Mouse (Mus musculus) intestine, postnatal 0 days (tissue): ENCODE results near the gene Jmjd1c. TPM values are rescaled to one million over a fixed set of nuclear protein-coding genes. Genes with fewer than 3 reads are reported as not detected.
A peak's percentile ranks its signal among the peaks of the same experiment; 100 is the strongest.

Experiments
- ATAC-seq: fragments of 200-750 bp; cut with Nextera tagmentation; 2 replicates; pipeline ENCODE4 v1.8.0; 2017; ENCODE audit warnings: mild to moderate bottlenecking, moderate TSS enrichment, moderate library complexity
- H3K27ac ChIP-seq: fragments of 300-500 bp; sonication (generic); 2 replicates; pipeline ENCODE4 v1.5.1; 2014; ENCODE audit warnings: mild to moderate bottlenecking, low read depth, low read length, moderate library complexity
- H3K27me3 ChIP-seq: fragments of 300-500 bp; sonication (generic); replicated peaks from 2 replicates; pipeline ENCODE4 v1.6.1; 2014; ENCODE audit warnings: low read length, mixed read lengths; ENCODE audit not compliant: control insufficient read depth, insufficient read depth
- H3K36me3 ChIP-seq: fragments of 300-500 bp; sonication (generic); 2 replicates; pipeline ENCODE4 v1.6.1; 2014; ENCODE audit warnings: mild to moderate bottlenecking, moderate library complexity; ENCODE audit not compliant: control insufficient read depth, insufficient read depth
- H3K4me1 ChIP-seq: fragments of 300-500 bp; sonication (generic); replicated peaks from 2 replicates; pipeline ENCODE4 v1.6.1; 2014; ENCODE audit warnings: antibody characterized with exemption, low read length, mixed read lengths; ENCODE audit not compliant: control insufficient read depth, insufficient read depth
- H3K4me2 ChIP-seq: fragments of 300-500 bp; sonication (generic); replicated peaks from 2 replicates; pipeline ENCODE4 v1.6.1; 2014; ENCODE audit warnings: low read depth, mild to moderate bottlenecking, moderate library complexity
- H3K4me3 ChIP-seq: fragments of 300-500 bp; sonication (generic); 2 replicates; pipeline ENCODE4 v1.5.1; 2014; ENCODE audit warnings: low read depth, low read length
- H3K9ac ChIP-seq: fragments of 300-500 bp; sonication (generic); 2 replicates; pipeline ENCODE4 v1.6.1; 2014; ENCODE audit warnings: mild to moderate bottlenecking, low read depth, low read length
- H3K9me3 ChIP-seq: fragments of 300-500 bp; sonication (generic); 2 replicates; pipeline ENCODE4 v1.6.1; 2016; ENCODE audit warnings: mixed run types; ENCODE audit not compliant: control insufficient read depth
- CTCF ChIP-seq: sonication (generic); IDR thresholded peaks from 2 replicates; pipeline ENCODE4 v1.5.1; 2016; ENCODE audit warnings: low read depth, mild to moderate bottlenecking, control low read depth, antibody characterized with exemption, moderate library complexity
- WGBS: fragments of 180-500 bp; shearing (Covaris S2); extraction: QIAGEN DNeasy Blood & Tissue Kit; methylation state at CpG from one replicate; pipeline ENCODE4 v1.1.7; 2014; 5-methylcytosine and 5-hydroxymethylcytosine counted together
- polyA plus RNA-seq: library from polyadenylated mRNA; unstranded; fragments of >200 nt; fragmentation: Nextera tagmentation; extraction: Ambion mirVana; gene quantifications from 2 replicates; pipeline ENCODE4 v1.2.1, GENCODE M21; 2015

Gene Jmjd1c
- polyA plus RNA-seq, 1 experiment from 2014 or later, result 33.4 TPM

GRCm38 (mm10) chr10:67143661-67144060 lies 47.7 kb downstream of the Jmjd1c start:
- no peak overlapping the region for H3K27ac ChIP-seq
- H3K9me3 ChIP-seq, result no peaks in the 10 kb centered on the region
- no peak overlapping the region for H3K9ac ChIP-seq
- H3K36me3 ChIP-seq, result no peaks in the 10 kb centered on the region
- H3K4me3 ChIP-seq, result no peak overlapping the region
- H3K27me3 ChIP-seq, result no peaks in the 10 kb centered on the region
- H3K4me2 ChIP-seq, result no peak overlapping the region
- no peak for TF ChIP-seq CTCF
- no peaks in the 10 kb centered on the region for H3K4me1 ChIP-seq
- no peak for ATAC-seq

DNA sequence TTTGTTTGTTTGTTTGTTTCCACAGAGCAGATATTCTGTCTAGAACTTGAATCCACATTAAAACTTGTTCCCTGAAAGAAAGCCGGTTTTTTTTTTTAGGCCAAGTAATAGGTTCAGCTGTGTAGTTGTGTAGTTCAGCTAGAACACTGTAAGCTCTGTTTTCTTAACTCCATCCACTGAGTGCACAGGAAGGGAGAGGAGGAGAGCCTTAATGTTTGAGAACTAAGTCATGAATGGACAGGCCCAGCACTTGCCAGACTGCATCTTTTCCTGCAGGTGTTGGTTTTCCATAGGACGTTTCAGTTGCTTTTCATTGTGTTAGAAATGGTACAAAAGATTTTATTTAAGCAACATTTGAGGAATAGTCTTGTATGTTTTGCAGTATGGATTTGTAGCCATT lies 48.3 kb downstream of the Jmjd1c start:
- 69% methylated on average over 2 of the region's 2 CpGs for WGBS
- H3K36me3 ChIP-seq, result no peaks in the 10 kb centered on the region
- H3K4me3 ChIP-seq, result no peak overlapping the region
- no peak for TF ChIP-seq CTCF
- no peak overlapping the region for H3K9ac ChIP-seq
- H3K4me2 ChIP-seq, result no peak overlapping the region
- H3K27me3 ChIP-seq, result no peaks in the 10 kb centered on the region
- no peak for ATAC-seq
- H3K27ac ChIP-seq, result no peak overlapping the region
- H3K4me1 ChIP-seq, result no peaks in the 10 kb centered on the region
- no peaks in the 10 kb centered on the region for H3K9me3 ChIP-seq

GRCm38 (mm10) chr10:67145623-67146022 lies 49.7 kb downstream of the Jmjd1c start:
- Histone ChIP-seq H3K27me3 (no peaks in the 10 kb centered on the region), H3K4me2 (no peak overlapping the region), H3K4me1 (no peaks in the 10 kb centered on the region), H3K9ac (no peak overlapping the region), H3K4me3 (no peak overlapping the region), H3K36me3 (no peaks in the 10 kb centered on the region), H3K27ac (no peak overlapping the region), H3K9me3 (no peaks in the 10 kb centered on the region)
- WGBS, result 92% methylated on average over 4 of the region's 4 CpGs
- TF ChIP-seq CTCF, result no peak
- ATAC-seq, result no peak

GRCm38 (mm10) chr10:67151766-67152165 lies 55.8 kb downstream of the Jmjd1c start:
- Histone ChIP-seq H3K4me2 (no peak overlapping the region), H3K36me3 (0 out of 2 replicates have a peak, but pooled peaks cover 8% of the 10 kb centered on the region), H3K9ac (no peak overlapping the region), H3K4me1 (no peaks in the 10 kb centered on the region), H3K4me3 (no peak overlapping the region), H3K9me3 (no peaks in the 10 kb centered on the region), H3K27me3 (no peaks in the 10 kb centered on the region), H3K27ac (0 out of 2 replicates have a peak overlapping the region, but pooled peaks have one; percentile 28)
- no peak; the same call in 1 of the 2 replicates for ATAC-seq
- 94% methylated on average over 3 of the region's 3 CpGs for WGBS
- no peak for TF ChIP-seq CTCF

- 71% methylated on average over 3 of the region's 3 CpGs for WGBS
- Histone ChIP-seq H3K9me3 (no peaks in the 10 kb centered on the region), H3K9ac (no peak overlapping the region), H3K4me1 (no peaks in the 10 kb centered on the region), H3K27ac (no peak overlapping the region), H3K4me3 (no peak overlapping the region), H3K27me3 (no peaks in the 10 kb centered on the region), H3K36me3 (peaks cover 15% of the 10 kb centered on the region; the same call in 1 of the 2 replicates), H3K4me2 (no peak overlapping the region)
- TF ChIP-seq CTCF, result no peak
- ATAC-seq, result no peak
Measured at GRCm38 (mm10) chr10:67154647-67155046, 58.7 kb downstream of the Jmjd1c start.

DNA sequence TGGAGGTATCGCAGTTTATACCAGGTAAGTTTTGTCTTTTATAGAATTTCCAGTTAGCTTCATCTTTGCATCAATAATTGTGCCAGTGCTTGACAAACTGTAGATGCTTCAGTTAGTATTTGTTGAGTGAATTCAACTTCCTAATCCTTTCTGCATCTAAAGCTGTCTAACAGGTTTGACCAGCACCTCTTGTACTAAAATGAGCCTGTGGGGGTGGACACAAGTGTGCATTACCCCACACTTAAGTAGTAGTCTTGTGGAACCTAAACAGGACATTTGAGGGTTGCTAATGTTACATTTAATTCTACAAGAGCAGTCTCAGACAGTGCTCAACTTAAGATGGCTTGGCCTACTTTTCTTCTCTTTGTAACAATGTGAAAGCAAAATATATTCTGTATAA lies 78.1 kb downstream of the Jmjd1c start:
- no peak for TF ChIP-seq CTCF
- 94% methylated on average over 1 of the region's 1 CpGs for WGBS
- no peaks in the 10 kb centered on the region for H3K9me3 ChIP-seq
- no peaks in the 10 kb centered on the region for H3K27me3 ChIP-seq
- no peaks in the 10 kb centered on the region for H3K4me1 ChIP-seq
- no peak for ATAC-seq
- no peak overlapping the region for H3K27ac ChIP-seq
- H3K36me3 ChIP-seq, result no peaks in the 10 kb centered on the region
- H3K9ac ChIP-seq, result no peak overlapping the region
- no peak overlapping the region for H3K4me2 ChIP-seq
- no peak overlapping the region for H3K4me3 ChIP-seq

DNA sequence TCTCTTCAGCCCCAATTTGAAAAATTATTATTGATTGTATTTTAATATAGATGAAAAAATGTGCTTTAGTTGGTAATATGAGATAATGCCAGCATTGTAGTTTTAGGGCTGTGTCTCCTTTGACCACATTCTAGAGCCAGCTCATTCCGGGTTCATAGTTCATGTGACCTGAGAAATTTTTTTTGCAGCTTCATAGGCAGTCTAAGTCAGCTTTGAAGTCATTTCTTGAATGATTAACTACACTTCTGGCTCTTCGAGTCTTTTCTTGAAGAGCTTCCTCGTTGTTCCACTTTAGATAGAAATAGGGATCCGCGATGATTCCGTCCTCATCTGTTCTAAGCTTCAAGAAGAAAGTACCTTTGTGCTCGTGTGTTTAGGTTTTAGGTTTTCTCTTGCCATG lies 80.1 kb downstream of the Jmjd1c start:
- H3K4me1 ChIP-seq, result 0 out of 2 replicates have a peak, but pooled peaks cover 6% of the 10 kb centered on the region
- peak overlapping the region; percentile 23 for H3K4me3 ChIP-seq
- 41% methylated on average over 7 of the region's 7 CpGs for WGBS
- H3K4me2 ChIP-seq, result peak overlapping the region; percentile 59
- no peak for TF ChIP-seq CTCF
- H3K36me3 ChIP-seq, result no peaks in the 10 kb centered on the region
- no peaks in the 10 kb centered on the region for H3K27me3 ChIP-seq
- peak overlapping the region; percentile 22; the same call in 1 of the 2 replicates for H3K9ac ChIP-seq
- ATAC-seq, result peak; percentile 86
- H3K27ac ChIP-seq, result peak overlapping the region; percentile 83
- H3K9me3 ChIP-seq, result no peaks in the 10 kb centered on the region
